Mouse (Mus musculus) left cerebral cortex, postnatal 10 days (tissue): ENCODE results near the gene Plxnb1. TPM values are rescaled to one million over a fixed set of nuclear protein-coding genes. Genes with fewer than 3 reads are reported as not detected.
"Not testable (repeated sequence)": the region's sequence is repeated elsewhere in the genome, so short reads cannot be mapped to it uniquely, and the experiment has no call there.

ENCODE experiments used
- DNase-seq, 2 experiments: peaks; one replicate each; pipeline ENCODE4 v3.0.0; 2021 to 2022; ENCODE audit warnings: low spot score in 2 of 2, mixed read lengths in 1 of 2; ENCODE audit errors: extremely low spot score in 1 of 2
- intact Hi-C: fragments of 180-260 bp; cut with DNase I; formaldehyde crosslinking; loops from one replicate; pipeline ENCODE4 v1.15.1; 2025
- total RNA-seq, 2 experiments: library from RNA; stranded (reverse); gene quantifications; 2 replicates each; pipeline ENCODE4 v1.2.3; 2021

The Plxnb1 gene
- total RNA-seq, 2 experiments from 2014 or later, result 56.9 to 65.2 TPM

GRCm38 (mm10) chr9:109118106-109118505 is 22.9 kb downstream of the Plxnb1 start:
- intact Hi-C loops, result no loop called here
- DNase-seq, result peak in 1 of 2 experiments; percentile 68

- no peak for DNase-seq
- intact Hi-C loops, result no loop called here
Measured at GRCm38 (mm10) chr9:109119571-109119970, 24.4 kb downstream of the Plxnb1 start.

GRCm38 (mm10) chr9:109120956-109121355 is 25.8 kb downstream of the Plxnb1 start:
- intact Hi-C loops, result loop anchor here (5.0 to 10.0 kb wide), 2 partner anchors 119 to 744 kb away; no protein-coding TSS in a partner anchor
- no peak for DNase-seq

GRCm38 (mm10) chr9:109122553-109123085 is 27.4 kb downstream of the Plxnb1 start:
- DNase-seq, result no peak
- intact Hi-C loops, result loop anchor here (5.0 to 10.0 kb wide), 2 partner anchors 120 to 742 kb away; no protein-coding TSS in a partner anchor

GRCm38 (mm10) chr9:109123266-109123665 is 28.1 kb downstream of the Plxnb1 start:
- intact Hi-C loops, result loop anchor here (5.0 to 10.0 kb wide), 2 partner anchors 121 to 742 kb away; no protein-coding TSS in a partner anchor
- DNase-seq, result no peak

- DNase-seq, result no peak
- intact Hi-C loops, result loop anchor here (1.0 to 10.0 kb wide), 3 partner anchors 37 to 741 kb away; no protein-coding TSS in a partner anchor
Measured at GRCm38 (mm10) chr9:109124164-109124563, 29.0 kb downstream of the Plxnb1 start.

- no peak for DNase-seq
- intact Hi-C loops, result loop anchor here (10.0 kb wide), 1 partner anchor 740 kb away; no protein-coding TSS in a partner anchor
Measured at GRCm38 (mm10) chr9:109125043-109125442, 29.9 kb downstream of the Plxnb1 start.

GRCm38 (mm10) chr9:109125481-109125880 is 30.3 kb downstream of the Plxnb1 start:
- no peak for DNase-seq
- intact Hi-C loops, result loop anchor here (10.0 kb wide), 1 partner anchor 739 kb away; no protein-coding TSS in a partner anchor

GRCm38 (mm10) chr9:109127076-109127475 is 31.9 kb downstream of the Plxnb1 start:
- no peak for DNase-seq
- intact Hi-C loops, result loop anchor here (10.0 kb wide), 1 partner anchor 738 kb away; no protein-coding TSS in a partner anchor

GRCm38 (mm10) chr9:109128211-109128610 is 33.0 kb downstream of the Plxnb1 start:
- no peak for DNase-seq
- intact Hi-C loops, result loop anchor here (10.0 kb wide), 1 partner anchor 737 kb away; no protein-coding TSS in a partner anchor

- no peak for DNase-seq
- intact Hi-C loops, result no loop called here
Measured at GRCm38 (mm10) chr9:109130076-109130475, 34.9 kb downstream of the Plxnb1 start.

- intact Hi-C loops, result not testable (repeated sequence)
Measured at GRCm38 (mm10) chr9:109140414-109140813, 45.2 kb downstream of the Plxnb1 start.

GRCm38 (mm10) chr9:109161941-109162340 is 66.8 kb downstream of the Plxnb1 start, which contains the start of gene Fbxw21:
Fbxw21 (minus strand) TSS chr9:109162041.
- DNase-seq, result no peak
- intact Hi-C loops, result no loop called here

More at GRCm38 (mm10) chr9:109140414-109140813, 45.2 kb downstream of the Plxnb1 start:
- DNase-seq, result not testable (repeated sequence)

- intact Hi-C loops, result no loop called here
- DNase-seq, result no peak
Measured at GRCm38 (mm10) chr9:109167316-109167715, 72.1 kb downstream of the Plxnb1 start.

Other genes with a start within 250 kb of the Plxnb1 start
- 10 to 100 TPM; 35.3 to 41.3 TPM for gene Slc26a6, start 242.1 kb upstream of the Plxnb1 start, total RNA-seq
- gene Tmem89, start 180.8 kb upstream of the Plxnb1 start, total RNA-seq, result not detected
- gene Uqcrc1, start 158.8 kb upstream of the Plxnb1 start, total RNA-seq, result 100 to 1,000 TPM; 394 to 398 TPM
- gene Col7a1, start 141.8 kb upstream of the Plxnb1 start, total RNA-seq, result 1 to 10 TPM; 5.2 to 6.1 TPM
- gene Ucn2, start 109.4 kb upstream of the Plxnb1 start, total RNA-seq, result under 1 TPM; 0.30 to 0.49 TPM
- 10 to 100 TPM; 19.2 to 25.8 TPM for gene Pfkfb4, start 103.6 kb upstream of the Plxnb1 start, total RNA-seq
- 10 to 100 TPM; 46.2 to 56.7 TPM for gene Shisa5, start 56.8 kb upstream of the Plxnb1 start, total RNA-seq
- 10 to 100 TPM; 11.4 to 12.1 TPM for gene Trex1, start 35.7 kb upstream of the Plxnb1 start, total RNA-seq
- gene Atrip, start 21.3 kb upstream of the Plxnb1 start, total RNA-seq, result 10 to 100 TPM; 24.4 to 29.0 TPM
- 1 to 10 TPM; 6.4 TPM for gene Ccdc51, start 12.9 kb upstream of the Plxnb1 start, total RNA-seq
- 100 to 1,000 TPM; 384 to 385 TPM for gene Tma7, start 12.8 kb upstream of the Plxnb1 start, total RNA-seq
- not detected for gene Fbxw21, start 66.7 kb downstream of the Plxnb1 start, total RNA-seq
- not detected for gene Fbxw13, start 100.6 kb downstream of the Plxnb1 start, total RNA-seq
- gene Fbxw20, start 139.4 kb downstream of the Plxnb1 start, total RNA-seq, result not detected
- not detected for gene Fbxw14, start 192.3 kb downstream of the Plxnb1 start, total RNA-seq
- not detected for gene Fbxw28, start 244.3 kb downstream of the Plxnb1 start, total RNA-seq